Mouse (Mus musculus): ENCODE results near the gene Copa. TPM values are rescaled to one million over a fixed set of nuclear protein-coding genes. Genes with fewer than 3 reads are reported as not detected.

Gene Copa
- total RNA-seq, 4 experiments from 2014 or later: 82.9 to 101 (median 85.3) TPM

DNA sequence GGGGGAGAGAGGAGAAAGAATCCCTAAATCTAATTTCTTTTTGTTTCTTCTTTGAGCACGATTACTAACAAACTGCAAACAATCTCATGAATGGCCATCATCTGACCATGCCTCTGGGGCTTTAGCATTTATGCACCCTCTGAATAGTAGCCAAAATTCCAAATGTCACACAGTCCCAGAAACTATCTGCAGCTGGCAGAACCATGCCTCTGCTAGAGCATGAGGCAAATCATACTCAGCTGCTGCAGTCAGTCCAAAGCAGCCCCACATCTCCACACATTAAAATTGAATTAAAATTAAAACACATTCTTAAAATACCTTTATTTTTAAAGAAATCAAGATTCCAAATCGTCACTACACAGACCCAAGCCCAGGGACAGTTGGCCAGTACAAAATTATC is 57.8 kb downstream of the Copa start:
- no peak for DNase-seq (ENCODE audit: low spot score in 2 of 2)

DNA sequence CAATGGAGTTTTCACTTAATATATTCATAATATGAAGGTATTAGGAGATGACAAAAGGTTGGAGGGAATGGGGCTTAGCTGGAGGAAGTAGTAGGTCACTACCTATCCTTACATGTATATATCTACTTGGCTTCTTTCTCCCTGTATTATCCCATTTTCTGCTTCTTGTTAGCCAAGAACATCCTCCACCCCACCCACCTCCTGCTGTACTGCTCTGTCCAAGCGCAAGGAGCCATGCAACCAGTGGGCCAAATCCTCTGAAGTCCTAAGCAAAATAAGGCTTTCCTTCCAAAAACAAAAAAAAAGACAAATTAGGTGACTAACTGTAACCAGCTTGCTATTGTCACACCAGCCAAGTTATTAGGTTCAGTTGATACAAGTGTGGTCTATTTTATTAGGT is 58.5 kb downstream of the Copa start:
- no peak for DNase-seq (ENCODE audit: low spot score in 2 of 2)

DNA sequence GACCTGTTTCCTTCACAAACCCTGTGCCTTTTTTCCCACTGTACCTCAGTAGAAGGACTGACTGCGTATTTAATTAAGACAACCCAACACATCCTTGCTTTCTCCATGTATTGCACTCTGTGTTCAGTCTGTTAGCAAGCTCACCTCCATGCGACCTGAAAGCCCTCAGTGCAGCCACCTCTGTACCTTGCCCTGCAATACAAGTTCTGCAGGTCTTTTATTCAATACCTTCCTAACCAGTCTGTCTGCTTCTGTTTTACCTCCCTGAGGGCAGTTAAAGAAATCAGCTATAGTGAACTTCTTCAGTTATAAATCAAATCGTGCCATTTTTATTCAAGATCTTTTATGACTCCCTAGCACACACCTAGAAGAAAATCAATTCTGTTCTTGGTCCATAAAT is 59.2 kb downstream of the Copa start:
- DNase-seq (ENCODE audit: low spot score in 2 of 2): no peak

DNA sequence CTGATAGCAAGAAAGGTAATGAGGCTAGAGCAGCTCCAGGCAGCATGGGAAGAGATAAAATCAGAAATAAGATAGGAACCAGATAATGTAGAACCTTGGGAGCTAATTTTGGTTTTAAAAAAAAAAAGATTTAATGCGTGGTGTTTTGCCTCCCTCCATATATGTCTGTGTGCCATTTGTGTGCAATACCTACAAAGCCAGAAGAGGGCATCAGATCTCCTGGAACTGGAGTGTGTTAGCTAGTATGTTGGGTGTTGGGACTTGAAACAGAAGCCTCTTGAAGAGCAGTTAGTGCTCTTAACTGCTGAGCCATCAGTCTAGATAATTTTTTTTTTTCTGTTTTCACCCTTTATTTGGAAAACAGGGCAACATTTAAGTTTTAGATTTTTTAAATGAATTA is 61.2 kb downstream of the Copa start:
- DNase-seq (ENCODE audit: low spot score in 2 of 2): peak; percentile 18 to 24

DNA sequence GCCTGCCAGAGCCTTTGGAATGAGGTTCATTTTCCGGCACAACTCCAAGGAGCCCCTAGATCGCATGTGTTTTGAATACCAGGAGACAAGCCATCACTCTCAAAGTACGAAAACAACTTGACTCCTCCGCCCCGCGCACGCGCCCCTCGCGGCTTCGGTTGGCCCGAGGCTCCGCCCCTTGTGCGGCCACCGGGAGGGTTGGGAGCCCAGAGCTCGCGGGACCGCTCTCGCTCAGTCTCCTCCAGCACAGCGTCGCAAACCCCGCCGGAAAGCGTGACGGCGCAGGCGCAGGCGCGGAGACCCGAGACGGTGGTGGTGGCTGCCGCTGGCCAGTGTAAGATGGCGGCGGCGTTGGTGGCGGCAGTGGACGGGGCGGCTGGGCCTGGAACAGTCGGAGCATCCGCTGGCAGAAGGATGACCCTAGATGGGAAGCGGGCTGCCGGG is 65.5 kb downstream of the Copa start, which contains the start of gene Dcaf8:
Gene Dcaf8 (plus strand): TSS at position 250 of the 444 bp plus-strand sequence.
- DNase-seq (ENCODE audit: low spot score in 2 of 2): peak; percentile 96 to 98

DNA sequence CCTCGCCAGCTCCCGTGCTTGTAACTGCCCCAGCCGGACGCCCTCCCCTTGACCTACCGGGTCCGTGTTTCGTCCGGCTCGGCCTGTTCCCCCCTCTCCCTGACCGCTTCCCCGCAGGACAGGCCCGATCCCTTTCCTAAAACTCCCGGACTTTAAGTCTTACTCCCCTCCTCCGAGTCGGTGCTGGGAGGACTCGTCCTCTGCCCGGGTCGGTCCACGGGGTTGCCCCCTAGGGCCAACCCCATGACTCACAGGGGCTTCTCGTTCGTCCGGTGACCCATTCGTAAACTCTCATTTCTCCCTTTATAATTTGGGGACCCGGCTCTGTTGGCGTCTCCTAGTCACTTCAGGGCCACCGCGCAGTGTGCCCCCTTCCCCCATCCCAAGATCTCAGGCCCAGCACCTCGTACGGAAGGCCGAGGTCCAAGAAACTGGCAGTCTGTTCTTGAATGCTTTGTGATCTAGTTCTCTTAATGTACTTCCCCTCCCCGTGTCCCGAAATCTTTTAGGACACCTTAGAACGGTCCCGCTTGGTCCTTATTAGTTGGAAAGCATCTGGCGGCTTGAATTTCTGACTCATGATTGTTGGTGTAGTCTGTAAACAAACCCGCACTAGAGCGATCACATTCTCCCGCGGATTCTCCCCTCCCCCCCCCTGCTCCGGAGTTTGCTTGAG is 66.1 kb downstream of the Copa start:
- peak; percentile 20 to 33 for DNase-seq (ENCODE audit: low spot score in 2 of 2)

DNA sequence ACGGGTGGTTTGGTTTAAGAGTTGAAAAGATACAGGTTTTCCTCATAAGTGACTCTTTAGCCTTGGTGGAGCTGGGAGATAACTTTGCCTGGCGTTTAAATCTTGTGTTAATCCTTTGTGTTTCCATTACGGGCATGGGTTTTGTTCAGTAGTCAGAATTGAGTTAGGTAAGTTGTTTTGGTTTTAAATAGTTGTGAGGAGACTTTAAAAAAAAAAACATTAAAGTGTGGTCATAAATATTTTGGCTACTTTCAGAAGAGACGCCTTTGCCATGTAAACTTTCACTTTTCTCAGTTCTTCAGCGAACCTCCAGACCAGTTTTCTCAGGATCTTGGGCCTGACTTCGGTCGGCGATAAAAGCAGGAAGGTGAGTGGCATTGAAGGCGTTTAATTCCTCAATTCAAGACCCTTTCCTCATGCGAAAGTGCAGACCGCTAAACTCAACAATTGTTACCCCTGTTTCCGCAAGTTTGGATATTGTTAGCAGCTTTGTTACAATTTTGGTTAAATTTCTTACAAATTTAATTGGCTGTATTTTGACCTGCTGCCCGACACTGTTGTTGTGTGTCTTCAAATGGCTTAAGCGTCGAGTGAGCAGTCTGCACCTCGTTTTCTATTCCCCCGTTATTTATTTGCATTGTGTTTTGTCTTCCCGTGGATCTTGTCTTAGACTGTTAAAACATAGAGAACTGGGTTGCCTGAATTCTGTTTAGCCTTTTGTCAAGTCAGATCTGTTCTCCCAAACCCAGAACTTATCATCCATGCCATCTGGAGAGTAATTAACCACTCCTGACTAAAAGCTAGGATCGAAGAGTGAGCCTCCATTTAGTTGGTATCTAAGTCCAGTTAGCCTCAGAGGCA is 66.9 kb downstream of the Copa start:
- no peak for DNase-seq (ENCODE audit: low spot score in 2 of 2)

DNA sequence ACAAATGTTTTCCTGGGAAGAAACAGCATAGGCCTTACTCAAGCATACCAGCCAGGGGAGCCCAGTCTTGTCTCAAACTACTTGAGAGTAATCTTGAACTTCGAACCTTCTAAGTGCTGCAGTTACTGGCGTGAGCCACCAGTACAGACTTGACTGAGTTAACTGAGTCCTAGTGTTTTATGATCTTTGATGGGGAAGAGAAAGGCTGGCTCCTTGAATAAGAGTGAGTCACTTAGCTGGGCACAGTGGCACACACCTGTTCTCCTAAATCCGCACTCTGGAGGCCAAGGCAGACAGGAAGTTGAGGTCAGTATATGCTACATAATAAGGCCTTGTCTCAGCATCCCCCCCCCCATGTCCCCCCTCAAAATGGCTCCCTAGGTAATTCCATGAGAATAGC is 72.2 kb downstream of the Copa start:
- no peak for DNase-seq (ENCODE audit: low spot score in 2 of 2)

DNA sequence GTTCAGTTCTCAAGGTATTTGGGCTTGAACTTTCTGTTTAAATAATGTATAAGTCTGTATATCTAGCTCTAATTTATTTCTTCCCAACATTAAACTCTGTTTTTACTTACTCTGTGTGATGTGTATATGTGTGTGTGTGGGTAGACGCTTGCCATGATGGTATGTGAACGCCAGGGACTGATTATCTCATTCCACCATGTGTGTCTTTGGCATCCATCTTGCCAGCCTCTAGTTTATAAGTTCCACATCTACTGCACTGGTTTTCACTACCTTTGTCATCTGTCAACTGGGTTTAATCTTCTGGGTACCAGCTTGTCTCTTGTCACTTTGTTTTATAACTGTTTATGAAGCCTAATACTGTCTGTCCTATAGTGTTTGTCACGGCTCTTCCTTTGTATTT is 73.2 kb downstream of the Copa start:
- no peak for DNase-seq (ENCODE audit: low spot score in 2 of 2)

DNA sequence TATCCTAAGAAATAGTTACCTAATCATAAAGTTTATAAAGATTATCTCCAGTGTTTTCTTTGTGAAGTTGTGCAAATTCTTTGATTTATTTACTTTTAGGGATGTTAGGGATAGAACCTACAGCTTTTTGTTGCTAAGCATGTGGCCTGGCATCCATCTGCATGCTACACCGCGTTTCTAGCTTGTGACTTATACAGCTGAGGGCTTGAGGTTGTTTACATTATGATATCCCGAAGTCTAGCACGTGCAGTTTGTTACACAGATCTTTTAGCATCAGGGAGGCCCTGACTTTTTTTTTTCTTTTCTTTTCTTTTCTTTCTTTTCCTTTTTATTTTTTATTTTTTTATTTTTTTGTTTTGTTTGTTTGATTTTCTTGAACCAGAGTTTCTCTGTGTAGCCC is 77.6 kb downstream of the Copa start:
- no peak for DNase-seq (ENCODE audit: low spot score in 2 of 2)

DNA sequence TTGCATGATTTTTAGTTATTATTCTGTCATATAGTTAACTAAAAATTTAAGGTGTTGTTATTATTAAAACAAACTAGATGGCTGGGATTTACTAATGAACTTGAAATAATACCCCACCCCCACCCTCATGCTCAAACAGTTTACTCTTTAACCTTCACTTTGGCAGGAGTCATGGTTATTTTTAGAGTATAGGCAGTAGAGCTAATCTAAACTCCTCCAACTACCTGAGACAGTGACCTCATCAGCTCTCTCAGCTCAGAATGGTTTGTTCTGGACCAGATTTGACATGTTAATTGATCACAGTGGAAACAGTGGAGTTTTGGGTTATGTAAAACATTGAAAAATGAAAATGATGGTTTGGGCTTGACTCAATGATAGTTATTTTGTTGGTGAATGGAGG is 78.2 kb downstream of the Copa start:
- no peak for DNase-seq (ENCODE audit: low spot score in 2 of 2)

DNA sequence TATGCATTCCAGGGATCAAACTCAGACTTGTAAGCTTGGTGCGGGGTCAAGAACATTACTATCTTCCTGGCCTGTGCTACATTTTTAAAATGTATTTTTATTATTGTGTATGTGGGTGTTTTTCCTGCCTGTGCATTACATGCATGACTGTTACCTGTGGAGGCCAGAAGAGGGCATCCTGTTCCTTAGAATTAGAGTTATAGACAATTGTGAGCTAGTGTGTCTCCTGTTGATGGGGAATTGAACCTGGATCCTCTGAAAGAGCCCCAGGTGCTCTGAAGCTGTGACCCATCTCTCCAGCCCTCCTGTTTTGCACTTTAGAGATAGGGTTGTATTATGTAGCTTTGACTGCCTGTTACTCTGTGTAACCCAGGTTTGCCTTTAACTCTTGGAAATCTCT is 79.7 kb downstream of the Copa start:
- no peak for DNase-seq (ENCODE audit: low spot score in 2 of 2)

DNA sequence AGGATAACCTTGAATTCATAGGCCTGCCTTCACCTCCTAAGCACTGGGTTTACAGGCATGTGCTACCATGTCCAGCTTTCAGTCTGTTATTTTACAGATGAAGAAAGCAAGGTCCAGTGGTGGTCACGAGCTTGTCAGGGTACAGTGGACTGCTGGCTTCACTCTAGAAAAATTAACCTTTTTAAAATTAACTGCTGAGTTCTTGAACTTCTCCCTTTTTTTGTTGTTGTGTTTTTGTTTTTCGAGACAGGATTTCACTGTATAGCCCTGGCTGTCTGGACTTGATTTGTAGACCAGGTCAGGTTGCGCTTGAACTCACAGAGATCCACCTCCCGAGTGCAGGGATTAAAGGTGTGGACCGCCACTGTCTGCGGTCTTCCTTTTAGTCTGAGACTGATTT is 80.6 kb downstream of the Copa start:
- no peak for DNase-seq (ENCODE audit: low spot score in 2 of 2)

DNA sequence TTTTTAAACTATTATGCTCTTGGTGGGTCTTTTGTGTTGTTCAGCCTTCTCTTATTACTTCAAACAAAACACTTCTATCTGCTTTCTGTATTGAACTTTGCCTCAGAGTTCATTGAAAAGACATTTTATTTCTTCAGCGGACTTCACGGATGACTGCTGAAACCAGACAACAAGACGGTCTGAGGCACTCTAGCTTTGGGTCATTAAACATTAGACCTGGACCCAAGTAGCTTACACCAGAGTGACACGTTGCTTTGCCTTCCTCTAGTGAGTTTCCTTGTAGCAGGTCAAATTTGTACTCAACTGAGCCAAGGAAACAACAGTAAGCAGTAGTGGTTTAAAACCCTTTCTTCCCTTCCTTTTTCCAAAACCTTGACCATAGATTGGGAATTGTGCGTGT is 85.6 kb downstream of the Copa start:
- no peak for DNase-seq (ENCODE audit: low spot score in 2 of 2)

DNA sequence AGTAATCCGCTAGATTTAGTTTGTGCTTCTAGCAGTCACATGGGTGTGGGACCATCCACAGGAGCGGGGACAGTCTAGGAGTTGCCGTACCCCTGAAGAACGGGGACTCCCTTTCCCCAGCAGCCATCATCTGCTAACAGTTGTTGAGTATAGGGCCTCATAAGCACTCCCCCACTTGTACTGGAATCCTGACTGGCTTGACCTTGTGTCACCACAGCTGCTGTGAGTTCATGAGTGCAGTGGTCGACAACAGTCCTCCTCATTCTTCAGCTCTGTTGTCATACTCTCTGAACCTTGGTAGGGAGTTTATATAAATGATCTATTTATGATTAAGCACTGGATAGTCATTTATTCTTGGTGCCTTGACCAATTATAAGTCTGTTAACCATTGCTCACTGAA is 87.5 kb downstream of the Copa start:
- DNase-seq (ENCODE audit: low spot score in 2 of 2): no peak

Other genes starting within 250 kb of the Copa start
- under 1 TPM; 0.17 to 0.53 (median 0.34) TPM for gene Cd84, start 242.8 kb upstream of the Copa start, total RNA-seq (2022)
- not detected for gene Gm10521, start 186.9 kb upstream of the Copa start, total RNA-seq (2022)
- not detected for gene Slamf6, start 165.0 kb upstream of the Copa start, total RNA-seq (2022)
- 1 to 10 TPM in 1 of 4 experiments, under 1 TPM in 3; 0.75 to 1.4 (median 0.85) TPM for gene Vangl2, start 54.1 kb upstream of the Copa start, total RNA-seq (2022)
- not detected for gene Nhlh1, start 25.0 kb upstream of the Copa start, total RNA-seq (2022)
- 10 to 100 TPM; 23.6 to 28.9 (median 24.8) TPM for gene Ncstn, start 266 bp downstream of the Copa start, total RNA-seq (2022)
- gene Pex19, start 44.2 kb downstream of the Copa start, total RNA-seq (2022): 10 to 100 TPM; 74.5 to 83.0 (median 76.6) TPM
- 100 to 1,000 TPM; 197 to 219 (median 208) TPM for gene Dcaf8, start 65.6 kb downstream of the Copa start, total RNA-seq (2022)
- gene Pea15a, start 124.3 kb downstream of the Copa start, total RNA-seq (2022): 10 to 100 TPM; 15.6 to 23.8 (median 20.3) TPM
- 1,000 to 10,000 TPM; 2,216 to 3,193 (median 3,049) TPM for gene Casq1, start 137.3 kb downstream of the Copa start, total RNA-seq (2022)
- gene Atp1a4, start 175.9 kb downstream of the Copa start, total RNA-seq (2022): under 1 TPM; 0.11 to 0.44 (median 0.27) TPM
- gene Igsf8, start 179.1 kb downstream of the Copa start, total RNA-seq (2022): 10 to 100 TPM in 1 of 4 experiments, 1 to 10 TPM in 3; 7.3 to 10.5 (median 7.7) TPM
- gene Atp1a2, start 215.5 kb downstream of the Copa start, total RNA-seq (2022): 100 to 1,000 TPM; 819 to 944 (median 894) TPM
- not detected for gene Kcnj9, start 246.8 kb downstream of the Copa start, total RNA-seq (2022)

Measured in gastrocnemius, adult 8-10 months (tissue).